Mouse (Mus musculus): ENCODE data around the gene Tmtc4. TPM values are rescaled to one million over a fixed set of nuclear protein-coding genes. Genes with fewer than 3 reads are reported as not detected.

Gene Tmtc4
- polyA plus RNA-seq, 1 experiment from 2014 or later: 32.4 TPM

GRCm38 (mm10) chr14:122953331-122953730, 30.5 kb downstream of the Tmtc4 start:
- H3K27me3 ChIP-seq (replicated peaks; ENCODE audit: low read depth, poor library complexity, severe bottlenecking): no peaks in the 10 kb centered on the region
- H3K9me3 ChIP-seq: no peaks in the 10 kb centered on the region
- WGBS: 35% methylated on average over 1 of the region's 1 CpGs
- H3K36me3 ChIP-seq (replicated peaks): peaks cover 44% of the 10 kb centered on the region
- H3K4me1 ChIP-seq: no peaks in the 10 kb centered on the region
- no peak overlapping the region for H3K27ac ChIP-seq (replicated peaks)
- peak; percentile 55 for DNase-seq (ENCODE audit: low spot score)
- no peak overlapping the region for H3K4me3 ChIP-seq

DNA sequence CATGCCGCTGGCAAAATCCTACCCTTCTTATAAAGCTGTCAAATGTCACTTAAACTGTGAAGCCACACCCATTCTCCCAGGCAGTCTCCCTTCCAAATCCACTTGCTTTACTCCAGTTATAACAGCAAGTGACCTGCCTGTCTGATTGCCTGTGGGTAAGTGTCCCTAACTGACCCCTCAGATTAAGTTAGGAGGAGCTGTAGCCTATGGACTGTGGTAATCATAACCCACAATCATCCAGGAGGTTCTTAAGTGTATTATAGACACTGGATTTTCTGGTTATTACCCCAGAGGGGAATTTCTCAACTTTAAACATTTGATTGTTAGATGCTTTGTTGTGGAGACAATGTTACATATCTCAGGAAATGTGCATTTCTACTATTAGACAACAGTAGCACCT, 31.3 kb downstream of the Tmtc4 start:
- Histone ChIP-seq H3K9me3 (no peaks in the 10 kb centered on the region), H3K27me3 (replicated peaks; ENCODE audit: low read depth, poor library complexity, severe bottlenecking) (no peaks in the 10 kb centered on the region), H3K4me1 (no peaks in the 10 kb centered on the region), H3K27ac (replicated peaks) (no peak overlapping the region), H3K4me3 (no peak overlapping the region), H3K36me3 (replicated peaks) (peaks cover 45% of the 10 kb centered on the region)
- 86% methylated on average over 1 of the region's 1 CpGs for WGBS
- DNase-seq (ENCODE audit: low spot score): no peak

GRCm38 (mm10) chr14:122951676-122952445, 32.0 kb downstream of the Tmtc4 start:
- H3K27me3 ChIP-seq (replicated peaks; ENCODE audit: low read depth, poor library complexity, severe bottlenecking): no peaks in the 10 kb centered on the region
- H3K27ac ChIP-seq (replicated peaks): no peak overlapping the region
- H3K4me1 ChIP-seq: no peaks in the 10 kb centered on the region
- H3K4me3 ChIP-seq: no peak overlapping the region
- H3K36me3 ChIP-seq (replicated peaks): peaks cover 52% of the 10 kb centered on the region
- no peak for DNase-seq (ENCODE audit: low spot score)
- 87% methylated on average over 6 of the region's 6 CpGs for WGBS
- H3K9me3 ChIP-seq: no peaks in the 10 kb centered on the region

DNA sequence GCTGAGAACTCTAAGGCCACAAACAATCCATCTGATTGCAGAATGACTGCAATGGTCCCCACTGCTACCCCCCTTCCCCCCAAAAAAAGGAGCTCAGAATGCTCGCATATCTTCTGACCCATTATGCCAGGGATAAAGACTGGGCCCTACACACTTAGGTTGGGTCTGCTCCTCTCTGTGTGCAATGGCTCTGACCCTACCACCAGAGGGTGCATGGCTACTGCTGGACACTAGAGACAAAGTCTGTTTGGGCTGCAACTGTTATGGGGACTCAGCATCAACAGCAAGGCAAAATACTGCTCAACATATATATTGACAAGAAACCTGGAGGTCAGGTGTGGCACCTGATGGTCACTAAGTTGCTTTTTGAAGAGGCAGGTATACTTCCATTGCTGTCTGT, 32.9 kb downstream of the Tmtc4 start:
- H3K9me3 ChIP-seq: no peaks in the 10 kb centered on the region
- H3K27me3 ChIP-seq (replicated peaks; ENCODE audit: low read depth, poor library complexity, severe bottlenecking): no peaks in the 10 kb centered on the region
- H3K36me3 ChIP-seq (replicated peaks): peaks cover 60% of the 10 kb centered on the region
- 77% methylated on average over 1 of the region's 1 CpGs for WGBS
- DNase-seq (ENCODE audit: low spot score): no peak
- H3K27ac ChIP-seq (replicated peaks): no peak overlapping the region
- no peak overlapping the region for H3K4me3 ChIP-seq
- H3K4me1 ChIP-seq: no peaks in the 10 kb centered on the region

- no peaks in the 10 kb centered on the region for H3K9me3 ChIP-seq
- no peak overlapping the region for H3K27ac ChIP-seq (replicated peaks)
- H3K36me3 ChIP-seq (replicated peaks): peaks cover 90% of the 10 kb centered on the region
- no peak for DNase-seq (ENCODE audit: low spot score)
- H3K4me1 ChIP-seq: no peaks in the 10 kb centered on the region
- no peaks in the 10 kb centered on the region for H3K27me3 ChIP-seq (replicated peaks; ENCODE audit: low read depth, poor library complexity, severe bottlenecking)
- H3K4me3 ChIP-seq: no peak overlapping the region
- 87% methylated on average over 3 of the region's 3 CpGs for WGBS
Observed at GRCm38 (mm10) chr14:122943475-122943853, 40.4 kb downstream of the Tmtc4 start.

DNA sequence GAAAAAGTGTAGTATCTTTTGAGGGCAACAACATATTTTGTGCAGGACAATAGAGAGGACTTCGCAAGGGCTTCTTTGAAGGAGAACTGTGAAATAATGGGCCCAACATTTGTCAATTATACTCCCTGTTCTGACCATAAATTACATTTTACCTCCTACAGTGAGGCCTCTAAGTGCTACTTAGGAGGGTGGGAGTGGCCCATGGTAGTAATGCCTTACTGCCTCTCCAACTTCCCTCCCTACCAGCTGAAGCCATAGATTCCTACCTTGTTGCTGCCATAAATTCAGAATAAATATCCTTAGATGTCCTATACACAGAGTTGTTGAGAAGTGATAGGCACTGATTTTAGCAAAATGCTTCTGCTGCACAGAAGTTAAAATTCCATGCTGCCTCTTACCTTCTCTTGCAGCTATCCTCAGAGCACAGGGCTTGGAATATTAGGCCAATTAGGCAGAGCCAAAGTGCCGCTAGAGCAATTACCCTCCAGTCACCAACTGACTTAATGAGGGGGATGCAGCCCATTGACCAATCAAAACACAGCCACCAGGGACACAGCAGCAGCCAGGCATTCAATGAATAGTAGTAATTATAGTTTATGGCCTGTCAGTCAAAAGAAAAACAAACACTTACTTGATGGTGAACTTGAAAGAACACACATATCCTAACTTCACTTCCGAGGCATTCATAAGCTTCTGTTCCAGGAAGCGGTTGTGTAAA, 40.9 kb downstream of the Tmtc4 start:
- Histone ChIP-seq H3K4me1 (no peaks in the 10 kb centered on the region), H3K4me3 (no peak overlapping the region), H3K27ac (replicated peaks) (no peak overlapping the region), H3K9me3 (no peaks in the 10 kb centered on the region), H3K27me3 (replicated peaks; ENCODE audit: low read depth, poor library complexity, severe bottlenecking) (no peaks in the 10 kb centered on the region), H3K36me3 (replicated peaks) (peaks cover 89% of the 10 kb centered on the region)
- WGBS: 67% methylated on average over 4 of the region's 4 CpGs
- no peak for DNase-seq (ENCODE audit: low spot score)

DNA sequence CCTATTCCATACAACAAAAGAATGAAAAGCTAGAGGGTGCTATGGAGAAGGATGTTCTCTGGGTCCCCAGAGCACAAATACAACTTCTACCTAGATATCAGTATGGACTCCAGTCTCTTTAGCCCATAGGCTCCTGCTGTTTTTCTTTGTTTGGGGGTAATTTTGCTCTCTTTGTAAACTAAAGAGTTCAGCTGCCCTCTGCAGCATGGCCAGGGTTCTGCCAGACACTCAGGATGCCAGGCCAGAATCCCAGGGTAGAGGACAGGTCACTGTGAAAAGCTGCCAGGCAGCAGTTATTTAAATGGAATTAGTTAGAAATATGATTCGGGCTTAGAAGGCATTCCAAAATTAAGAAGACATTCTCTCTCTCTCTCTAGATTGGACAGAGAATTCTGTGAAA, 47.4 kb downstream of the Tmtc4 start:
- no peaks in the 10 kb centered on the region for H3K9me3 ChIP-seq
- H3K4me3 ChIP-seq: no peak overlapping the region
- DNase-seq (ENCODE audit: low spot score): no peak
- whole genome bisulfite sequencing: 87% methylated on average over 1 of the region's 1 CpGs
- H3K36me3 ChIP-seq (replicated peaks): peaks cover 75% of the 10 kb centered on the region
- no peaks in the 10 kb centered on the region for H3K27me3 ChIP-seq (replicated peaks; ENCODE audit: low read depth, poor library complexity, severe bottlenecking)
- no peaks in the 10 kb centered on the region for H3K4me1 ChIP-seq
- no peak overlapping the region for H3K27ac ChIP-seq (replicated peaks)

- 76% methylated on average over 5 of the region's 5 CpGs for WGBS
- no peaks in the 10 kb centered on the region for H3K9me3 ChIP-seq
- no peaks in the 10 kb centered on the region for H3K27me3 ChIP-seq (replicated peaks; ENCODE audit: low read depth, poor library complexity, severe bottlenecking)
- H3K27ac ChIP-seq (replicated peaks): no peak overlapping the region
- no peak for DNase-seq (ENCODE audit: low spot score)
- peaks cover 33% of the 10 kb centered on the region for H3K36me3 ChIP-seq (replicated peaks)
- no peak overlapping the region for H3K4me3 ChIP-seq
- no peaks in the 10 kb centered on the region for H3K4me1 ChIP-seq
Observed at GRCm38 (mm10) chr14:122920011-122920410, 63.8 kb downstream of the Tmtc4 start.

DNA sequence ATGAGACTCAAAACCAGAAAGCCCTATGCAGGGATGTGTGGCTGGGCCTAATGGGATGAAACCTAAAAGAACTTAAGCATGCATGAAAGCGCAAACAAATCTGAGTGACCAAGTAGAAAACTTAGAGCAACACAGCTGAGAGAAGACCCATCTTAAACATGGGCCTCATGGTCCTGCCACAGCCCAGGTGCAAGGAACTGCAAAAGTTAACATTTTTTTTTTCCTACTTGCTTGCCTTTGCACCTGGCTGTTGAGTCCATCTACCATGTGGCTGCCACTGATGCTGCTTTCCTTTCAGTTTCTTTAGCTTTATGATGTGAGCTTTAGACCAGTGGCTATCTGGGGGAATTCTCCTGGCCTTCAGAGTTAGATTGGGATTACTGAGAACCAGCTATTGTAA, 66.2 kb downstream of the Tmtc4 start:
- peaks cover 18% of the 10 kb centered on the region for H3K36me3 ChIP-seq (replicated peaks)
- no peak for DNase-seq (ENCODE audit: low spot score)
- no peaks in the 10 kb centered on the region for H3K9me3 ChIP-seq
- peaks cover 7% of the 10 kb centered on the region for H3K4me1 ChIP-seq
- H3K4me3 ChIP-seq: no peak overlapping the region
- H3K27ac ChIP-seq (replicated peaks): no peak overlapping the region
- WGBS: 92% methylated on average over 1 of the region's 1 CpGs
- H3K27me3 ChIP-seq (replicated peaks; ENCODE audit: low read depth, poor library complexity, severe bottlenecking): peaks cover 10% of the 10 kb centered on the region

- peak within 1 kb of the TSS; percentile 82 for H3K27ac ChIP-seq (replicated peaks)
- DNase-seq (ENCODE audit: low spot score): no peak
- WGBS: 76% methylated on average over 6 of the region's 6 CpGs
Observed at GRCm38 (mm10) chr14:122913657-122914056, 70.2 kb downstream of the Tmtc4 start, which contains the start of gene Ggact. TSS of gene Ggact (minus strand) at chr14:122913757.

GRCm38 (mm10) chr14:122912812-122913498, 70.9 kb downstream of the Tmtc4 start:
- peak overlapping the region; percentile 77 for H3K4me3 ChIP-seq
- under 1% methylated on average over 57 of the region's 58 CpGs for WGBS
- H3K9me3 ChIP-seq: 0 out of 2 replicates have a peak, but pooled peaks cover 2% of the 10 kb centered on the region
- H3K27ac ChIP-seq (replicated peaks): peak overlapping the region; percentile 82
- DNase-seq (ENCODE audit: low spot score): peak; percentile 77
- H3K27me3 ChIP-seq (replicated peaks; ENCODE audit: low read depth, poor library complexity, severe bottlenecking): peaks cover 20% of the 10 kb centered on the region
- peaks cover 7% of the 10 kb centered on the region for H3K4me1 ChIP-seq
- H3K36me3 ChIP-seq (replicated peaks): peaks cover 7% of the 10 kb centered on the region; the same call in 1 of the 2 replicates

More at GRCm38 (mm10) chr14:122913657-122914056, 70.2 kb downstream of the Tmtc4 start, which contains the start of gene Ggact:
- Histone ChIP-seq H3K36me3 (replicated peaks) (peaks cover 4% of the 10 kb centered on the region; the same call in 1 of the 2 replicates), H3K4me1 (peaks cover 7% of the 10 kb centered on the region), H3K4me3 (peak within 1 kb of the TSS; percentile 77), H3K27me3 (replicated peaks; ENCODE audit: low read depth, poor library complexity, severe bottlenecking) (peaks cover 20% of the 10 kb centered on the region), H3K9me3 (no peaks in the 10 kb centered on the region)

DNA sequence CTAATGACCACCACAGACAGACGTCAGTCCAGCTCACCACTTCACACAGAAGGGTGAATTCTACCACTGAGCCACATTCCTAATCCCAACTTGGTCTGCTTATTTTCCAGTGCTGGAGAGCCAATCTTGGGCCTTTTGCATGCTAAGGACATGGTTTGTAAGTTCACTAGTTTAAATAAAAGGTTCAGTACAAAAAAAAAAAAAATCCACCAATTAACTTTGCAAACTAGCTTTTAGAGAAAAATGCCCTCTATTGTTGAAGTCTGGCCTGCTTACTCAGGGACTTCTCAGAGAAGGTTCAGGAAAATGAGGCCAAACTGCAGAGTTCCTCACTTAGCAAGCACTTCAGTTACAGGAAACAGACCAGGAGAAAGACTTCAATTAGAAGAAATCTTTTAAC, 71.7 kb downstream of the Tmtc4 start:
- DNase-seq (ENCODE audit: low spot score): no peak
- Histone ChIP-seq H3K36me3 (replicated peaks) (peaks cover 7% of the 10 kb centered on the region; the same call in 1 of the 2 replicates), H3K4me1 (peaks cover 7% of the 10 kb centered on the region), H3K27ac (replicated peaks) (no peak overlapping the region), H3K4me3 (peak overlapping the region; percentile 77), H3K9me3 (peaks cover 5% of the 10 kb centered on the region; the same call in 1 of the 2 replicates), H3K27me3 (replicated peaks; ENCODE audit: low read depth, poor library complexity, severe bottlenecking) (peaks cover 20% of the 10 kb centered on the region)
- WGBS: 39% methylated on average over 1 of the region's 1 CpGs

All from embryonic facial prominence, embryonic 10.5 days (tissue).